Mouse (Mus musculus) frontal cortex, adult 2 months (tissue): ENCODE results near the gene Nup107. TPM values are rescaled to one million over a fixed set of nuclear protein-coding genes. Genes with fewer than 3 reads are reported as not detected.

ENCODE experiments used
- DNase-seq, 2 experiments: peaks; one replicate each; pipeline ENCODE4 v3.0.0; 2022; ENCODE audit warnings: low spot score in 1 of 2; ENCODE audit errors: extremely low spot score in 1 of 2
- polyA plus RNA-seq: library from polyadenylated mRNA; depleted of rRNA; stranded (reverse); fragments of >200 nt; gene quantifications from 2 replicates; pipeline ENCODE4 v1.2.3, GENCODE M21; 2012; rRNA removed

Nup107 gene
- 16.0 and 17.8 TPM in 2 replicates for polyA plus RNA-seq

DNA sequence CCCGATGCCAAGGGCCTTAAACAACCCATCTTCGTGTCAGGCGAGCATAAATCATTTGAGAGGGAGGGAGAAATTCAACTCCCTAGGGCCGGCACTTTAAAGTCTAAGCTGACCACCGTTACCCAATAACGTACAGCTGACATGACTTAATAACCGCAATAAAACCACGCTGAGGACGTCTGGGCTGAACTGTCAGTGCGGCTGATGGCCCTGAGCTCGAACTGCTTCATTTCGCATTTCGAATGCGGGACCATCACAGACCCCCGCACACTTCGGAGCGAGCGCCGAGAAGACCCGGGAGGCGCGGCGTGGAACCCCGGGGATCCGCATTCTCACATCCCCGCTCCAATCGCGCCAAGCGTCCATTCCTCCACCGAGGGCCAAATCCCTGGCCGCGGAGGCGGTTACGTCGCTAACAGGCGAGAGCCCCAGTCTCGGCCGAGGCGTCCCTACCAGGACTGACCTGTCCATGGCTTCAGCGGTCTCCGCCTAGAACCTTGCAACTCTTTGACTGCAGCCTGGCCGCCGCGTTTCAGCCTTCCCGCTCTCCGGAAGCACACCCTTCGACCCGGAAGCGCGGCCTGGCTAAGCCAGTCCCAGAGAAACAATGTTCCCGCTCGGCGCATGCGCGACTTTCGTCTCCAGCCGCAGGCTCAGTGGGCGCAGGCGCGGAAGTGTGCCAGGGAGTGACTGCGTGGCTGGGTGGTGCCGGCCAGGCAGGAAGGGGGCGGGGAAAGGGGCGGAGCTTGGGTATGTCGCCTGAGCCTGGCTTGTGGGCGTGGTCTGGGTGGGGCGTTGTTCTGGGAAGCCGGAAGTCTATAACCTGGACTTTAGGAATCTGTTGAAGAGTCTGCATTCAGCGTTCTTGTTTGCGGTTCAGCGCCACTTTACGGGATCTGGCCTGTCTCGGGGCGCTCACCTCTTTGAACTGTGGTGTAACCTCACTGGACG, at the start of gene Nup107:
Gene Nup107 (minus strand): TSS at position 565 of the 951 bp plus-strand sequence.
- peak; percentile 99 to 100 for DNase-seq

DNA sequence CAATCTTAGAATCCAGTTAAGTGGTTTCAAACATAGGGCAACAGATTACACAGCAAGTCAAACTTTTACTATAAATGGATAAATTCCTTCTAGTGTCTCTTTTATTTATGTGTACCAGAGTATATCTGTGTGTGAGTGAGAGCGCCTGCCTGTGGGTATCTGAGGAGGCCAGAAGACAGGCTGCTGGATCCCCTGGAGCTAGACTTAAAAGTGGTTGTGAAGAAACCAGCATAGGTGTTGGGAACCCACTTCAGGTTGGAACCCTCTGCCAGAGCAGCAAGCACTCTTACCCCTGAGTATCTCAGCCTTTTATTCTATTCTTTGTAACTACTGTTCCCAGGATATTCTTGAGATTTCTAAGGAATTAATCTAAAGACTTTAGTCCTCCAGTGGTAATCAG, 49.3 kb upstream of the Nup107 start:
- DNase-seq, result no peak

DNA sequence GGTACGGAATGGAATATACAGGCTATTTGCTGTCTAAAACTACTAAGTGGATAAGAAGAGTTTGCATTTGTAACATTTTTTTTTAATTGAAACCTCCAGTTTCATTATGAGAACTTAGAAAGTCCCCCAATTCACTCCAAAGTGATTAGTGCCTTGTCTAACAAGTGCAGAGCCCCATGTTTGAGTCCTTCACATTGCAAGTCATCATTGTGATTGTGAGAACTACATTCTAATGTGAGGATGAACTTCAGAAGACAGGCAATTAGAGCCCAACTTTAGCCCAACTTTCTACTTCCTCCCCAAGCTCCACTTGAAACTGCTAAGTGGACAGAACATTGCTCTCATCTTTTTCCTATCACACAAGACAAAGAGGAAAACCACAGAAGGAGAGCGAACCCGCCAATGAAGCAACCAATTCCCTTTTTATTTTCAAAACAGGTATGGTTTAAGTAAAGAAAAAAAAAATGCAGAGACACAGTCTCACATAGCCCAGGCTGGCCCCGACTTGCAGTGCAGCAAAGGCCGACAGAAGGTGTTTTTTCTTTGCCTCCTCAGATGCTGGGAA, 48.0 kb upstream of the Nup107 start:
- no peak for DNase-seq

DNA sequence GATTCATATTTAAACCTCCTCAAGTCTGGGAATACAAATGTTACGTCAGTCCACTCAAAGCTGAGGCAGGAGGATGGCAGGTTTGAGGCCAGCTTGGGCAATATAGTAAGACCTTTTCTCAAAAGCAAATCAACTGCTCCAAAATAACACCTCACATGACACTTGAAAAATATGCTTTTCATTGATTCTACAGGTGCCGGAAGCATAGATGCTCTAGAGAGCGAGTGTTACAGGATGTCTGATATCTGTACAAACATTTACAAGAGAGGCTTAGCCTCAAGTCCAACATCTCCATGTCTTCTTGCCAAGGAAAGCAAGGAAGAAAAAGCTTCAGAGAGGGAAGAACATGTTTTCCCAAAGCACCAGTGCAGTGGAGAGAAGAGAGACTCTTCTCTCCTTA, 47.2 kb upstream of the Nup107 start:
- no peak for DNase-seq

DNA sequence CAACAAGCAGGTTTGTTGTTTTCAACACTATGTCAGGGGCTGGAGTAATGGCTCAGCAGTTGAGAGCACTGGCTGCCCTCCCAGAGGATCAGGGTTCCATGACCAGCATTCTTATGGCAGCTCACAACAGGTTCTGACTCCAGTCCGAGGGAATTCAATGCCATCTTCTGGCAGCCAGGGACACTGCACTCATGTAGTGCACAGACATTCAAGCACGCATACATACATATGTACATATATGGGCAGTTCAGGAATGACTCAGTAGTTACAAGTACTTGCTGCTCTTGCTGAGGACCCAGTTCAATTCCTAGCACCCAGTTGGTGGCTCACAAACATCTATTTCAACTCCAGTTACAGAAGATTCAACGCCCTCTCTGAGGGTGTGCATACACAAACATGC, 46.4 kb upstream of the Nup107 start:
- DNase-seq, result no peak

DNA sequence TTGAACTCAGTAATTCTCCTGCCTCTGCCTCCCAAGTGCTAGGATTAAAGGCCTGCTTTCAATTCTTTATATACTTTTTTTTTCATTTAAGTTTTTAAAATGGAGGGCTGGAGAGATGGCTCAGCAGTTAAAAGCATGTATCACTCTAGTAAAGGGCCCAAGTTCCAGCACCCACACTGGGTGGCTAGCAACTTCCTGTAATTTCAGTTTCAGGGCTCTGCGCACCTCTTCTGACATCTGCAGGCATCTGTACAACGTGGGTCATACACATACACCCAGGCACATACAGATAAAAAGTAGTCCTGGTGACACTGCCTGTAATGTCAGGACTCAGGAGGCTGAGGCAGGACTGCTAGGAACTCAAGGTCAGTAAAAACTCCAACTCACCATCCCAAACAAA, 43.8 kb upstream of the Nup107 start:
- DNase-seq, result no peak

DNA sequence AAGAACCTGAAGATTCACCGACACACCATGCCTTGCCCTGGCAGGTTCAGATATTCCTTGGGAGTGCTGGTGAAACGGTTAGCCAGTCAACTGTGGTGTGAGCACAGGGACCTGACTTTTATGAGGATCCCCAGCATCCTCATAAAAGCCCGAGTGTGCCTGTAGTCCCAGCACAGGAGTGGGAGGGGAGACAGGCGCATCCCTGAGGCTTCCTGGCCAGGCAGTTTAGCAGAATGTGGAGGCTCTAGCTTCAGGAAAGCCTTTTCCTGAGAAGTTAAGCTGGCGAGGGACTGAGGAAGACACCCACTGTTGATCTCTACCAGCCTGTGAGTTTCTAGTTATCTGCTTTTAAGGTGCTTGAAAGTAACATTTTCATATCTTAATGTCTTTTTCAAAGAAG, 42.9 kb upstream of the Nup107 start:
- DNase-seq, result no peak

DNA sequence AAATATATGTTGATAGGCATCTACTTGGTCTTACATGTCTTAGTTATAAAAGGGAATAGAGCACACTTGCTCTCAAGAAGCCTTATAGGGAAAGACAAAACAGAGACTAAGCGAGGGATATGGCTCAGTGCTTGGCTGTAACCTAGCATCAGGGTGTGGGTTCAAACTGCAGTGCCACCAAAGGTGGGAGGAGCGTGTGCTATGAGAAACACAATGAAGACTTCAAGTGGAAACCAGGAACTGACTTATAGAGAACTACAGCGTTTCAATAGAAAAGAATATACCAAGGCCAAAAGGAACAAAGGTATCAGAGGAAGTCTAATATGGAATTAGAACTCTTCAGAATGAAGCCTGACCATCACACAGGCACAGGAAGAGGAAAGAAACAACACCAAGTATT, 38.3 kb upstream of the Nup107 start:
- DNase-seq, result no peak

DNA sequence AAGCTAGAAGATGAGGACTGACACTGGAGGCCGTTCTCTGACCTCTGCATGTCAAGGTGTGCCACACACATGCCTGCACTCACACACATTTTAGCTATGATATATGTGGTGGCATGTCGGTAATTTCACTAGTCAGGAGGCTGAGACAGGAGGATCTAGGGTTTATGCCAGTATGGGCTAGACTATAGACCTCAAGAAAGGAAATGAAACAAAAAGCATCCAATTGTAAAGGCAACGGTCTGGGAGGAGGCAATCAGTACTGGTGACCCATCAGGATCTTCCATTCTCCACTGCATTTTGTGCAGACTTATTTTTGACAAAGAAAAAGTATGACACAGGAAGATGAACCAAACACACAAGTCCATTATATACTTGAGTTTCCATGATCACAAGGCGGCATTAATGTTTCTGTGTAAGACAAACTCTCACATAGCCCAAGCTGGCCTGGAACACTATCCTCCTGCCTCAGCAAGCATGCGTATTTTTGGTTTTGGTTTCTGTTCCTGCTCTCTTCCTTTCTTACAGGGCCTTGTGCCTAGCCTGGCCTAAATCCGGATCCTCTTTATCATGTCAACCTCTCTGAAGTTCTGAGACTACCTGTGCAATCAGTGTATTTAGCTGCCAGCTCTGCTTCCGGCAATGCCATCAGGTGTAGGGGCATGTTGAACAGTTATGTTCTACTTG, 37.1 kb upstream of the Nup107 start:
- DNase-seq, result no peak

DNA sequence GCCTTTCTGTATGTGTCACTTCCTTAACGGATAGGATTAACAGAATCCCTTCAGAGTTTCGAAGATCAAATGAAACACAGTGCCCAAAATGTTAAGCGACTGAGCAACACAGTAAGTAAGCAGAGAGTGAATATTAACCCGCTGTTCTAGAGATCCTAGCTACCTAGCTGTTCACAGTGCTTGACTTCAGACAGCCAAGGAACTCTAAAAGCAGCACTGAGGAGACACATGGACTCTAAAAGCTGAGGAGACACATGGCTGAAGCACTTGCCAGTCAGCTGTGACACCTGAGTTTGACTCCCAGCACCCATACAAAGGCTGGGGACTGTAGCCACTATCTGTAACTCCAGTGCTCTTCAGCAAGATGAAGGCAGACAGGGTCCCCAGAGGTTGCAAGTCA, 36.5 kb upstream of the Nup107 start:
- DNase-seq, result no peak

DNA sequence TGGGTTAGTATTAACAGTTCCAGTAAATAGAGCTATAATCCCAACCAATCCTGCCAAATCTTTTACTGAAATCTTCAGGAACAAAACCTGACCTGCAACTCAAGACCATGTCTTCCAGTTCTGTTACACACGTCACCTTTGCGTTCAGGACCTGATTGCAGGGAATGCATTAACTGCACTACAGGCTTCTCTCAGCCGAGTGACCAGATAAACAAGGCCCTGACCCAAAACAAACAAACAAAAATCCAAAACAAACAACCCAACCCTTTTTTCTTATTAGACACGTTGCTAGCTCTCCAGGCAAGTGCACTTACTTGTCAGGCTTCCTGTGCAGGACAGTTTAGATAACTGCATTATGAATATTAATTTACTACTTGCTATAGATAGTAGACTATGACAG, 36.0 kb upstream of the Nup107 start:
- no peak for DNase-seq

DNA sequence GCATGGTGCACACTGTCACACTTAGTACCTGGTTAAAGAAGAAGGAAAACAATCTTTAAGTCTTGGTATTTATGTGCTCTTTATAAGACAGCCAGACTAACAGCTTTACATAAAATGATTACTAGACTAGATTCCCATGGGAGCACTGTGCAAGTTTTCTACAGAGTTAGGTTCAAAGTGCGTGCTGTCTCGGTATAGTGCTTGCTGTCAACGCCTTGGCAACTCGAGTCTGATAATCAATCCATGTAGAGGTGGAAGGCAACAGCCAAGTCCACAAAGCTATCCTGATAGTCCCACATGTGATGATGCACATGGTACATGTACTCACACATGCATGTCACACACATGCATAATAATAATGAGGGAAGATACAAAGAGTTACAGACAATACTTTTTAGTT, 32.1 kb upstream of the Nup107 start:
- DNase-seq, result no peak

DNA sequence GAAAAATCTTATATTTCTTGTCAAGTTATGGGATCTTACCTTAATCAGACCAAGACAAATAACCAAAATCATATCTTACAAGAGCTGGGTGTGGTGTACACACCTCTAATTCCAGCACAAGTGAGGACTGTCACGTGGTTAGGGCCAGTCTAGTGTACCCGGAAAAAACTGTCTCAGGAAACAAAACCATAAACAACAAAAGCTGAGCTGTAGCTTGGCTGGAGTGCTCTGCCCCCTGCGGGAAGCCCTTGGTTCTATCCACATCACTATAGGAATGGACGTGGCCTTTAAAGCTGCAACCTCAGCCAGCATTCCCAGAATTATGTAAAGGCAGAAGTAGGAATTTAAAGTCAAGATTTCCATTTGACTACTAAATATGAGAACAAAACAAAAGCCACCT, 31.6 kb upstream of the Nup107 start:
- DNase-seq, result no peak

DNA sequence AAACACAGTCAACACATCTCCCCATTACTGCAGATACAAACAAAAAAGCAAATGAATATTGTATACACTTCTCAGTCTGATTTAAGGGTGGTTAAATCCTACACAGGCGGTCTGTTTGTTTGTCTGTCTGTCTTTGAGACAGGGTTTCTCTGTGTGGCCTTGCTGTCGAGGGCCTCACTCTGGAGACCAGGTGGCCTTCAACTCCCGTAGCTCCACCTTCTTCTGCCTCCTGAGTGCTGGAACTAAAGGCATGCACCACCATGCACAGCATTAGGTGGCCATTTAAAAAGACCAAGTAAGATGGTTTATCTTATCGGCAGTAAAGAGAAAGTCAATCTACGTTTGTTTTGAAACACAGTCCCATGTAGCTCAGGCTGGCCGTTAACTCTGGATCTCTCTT, 30.8 kb upstream of the Nup107 start:
- DNase-seq, result no peak

DNA sequence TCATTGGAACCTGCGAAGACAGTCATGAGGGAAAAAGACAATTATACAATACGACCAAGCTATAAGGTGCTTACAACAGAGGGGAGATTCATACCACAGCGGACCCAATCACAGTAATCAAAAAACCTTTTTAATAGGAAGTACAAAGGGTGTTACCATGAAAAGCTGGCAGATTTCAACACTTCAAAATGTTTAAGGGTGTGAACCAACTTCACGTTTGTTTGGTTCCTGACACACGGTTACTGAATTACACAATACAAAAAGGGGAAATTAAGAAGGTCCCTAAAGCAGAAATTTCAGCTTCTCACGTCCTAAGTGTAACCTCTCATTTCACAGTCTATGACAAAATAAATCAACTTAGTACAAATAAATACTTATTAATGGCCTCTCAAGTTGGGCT, 26.1 kb upstream of the Nup107 start:
- DNase-seq, result no peak

DNA sequence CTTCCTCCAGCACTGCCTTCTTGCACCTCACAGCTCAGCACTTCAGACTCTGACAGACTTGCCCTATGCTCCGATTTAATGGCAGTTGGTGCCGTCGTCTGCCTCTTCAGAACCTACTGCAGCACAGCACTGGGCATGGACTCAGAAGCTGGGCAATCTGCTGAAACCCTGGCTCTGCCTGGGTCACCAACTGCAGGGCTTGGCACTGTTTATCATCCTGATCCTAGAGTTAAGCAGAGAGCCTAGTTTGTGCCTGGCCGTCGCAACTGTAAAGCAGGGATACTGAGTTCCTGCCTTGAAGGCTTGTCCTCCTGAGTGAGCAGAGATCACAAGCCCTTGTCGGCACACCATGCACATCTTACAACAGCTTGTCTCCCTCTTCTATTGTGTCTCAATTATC, 24.2 kb upstream of the Nup107 start:
- DNase-seq, result no peak

DNA sequence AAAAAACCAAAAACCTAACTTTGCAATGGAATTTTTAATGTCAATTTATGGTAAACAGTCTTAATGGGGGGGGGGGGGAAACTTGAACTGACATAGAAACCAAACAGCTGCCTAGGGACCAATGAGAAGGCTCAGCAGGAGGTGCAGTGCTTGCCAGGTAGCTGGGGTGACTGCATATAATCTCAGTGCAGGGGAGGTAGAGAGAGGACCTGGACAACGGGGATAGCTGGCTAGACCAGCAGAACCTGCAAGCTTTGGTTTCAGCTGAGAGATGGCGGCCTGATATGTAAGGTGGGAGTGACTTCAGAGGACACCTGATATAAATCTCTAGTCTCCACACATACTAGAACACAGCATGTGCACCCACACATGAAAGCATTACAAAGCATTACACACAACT, 20.0 kb upstream of the Nup107 start:
- no peak for DNase-seq

DNA sequence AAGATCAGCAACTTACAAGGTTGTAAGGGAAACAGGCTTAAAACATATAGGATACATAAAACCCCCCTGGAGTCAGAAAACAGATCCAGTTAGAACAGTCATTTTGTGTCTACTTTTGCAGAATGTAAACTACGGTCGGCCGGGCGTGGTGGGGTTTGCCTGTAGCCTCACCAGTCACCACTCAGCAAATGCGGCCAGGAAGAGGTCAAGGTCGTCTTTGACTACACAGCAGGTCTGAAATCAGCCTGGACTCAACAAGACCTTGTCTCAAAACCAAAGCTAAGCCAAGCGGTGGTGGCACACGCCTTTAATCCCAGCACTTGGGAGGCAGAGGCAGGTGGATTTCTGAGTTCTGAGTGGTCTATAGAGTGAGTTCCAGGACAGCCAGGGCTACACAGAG, 19.1 kb upstream of the Nup107 start:
- DNase-seq, result no peak

DNA sequence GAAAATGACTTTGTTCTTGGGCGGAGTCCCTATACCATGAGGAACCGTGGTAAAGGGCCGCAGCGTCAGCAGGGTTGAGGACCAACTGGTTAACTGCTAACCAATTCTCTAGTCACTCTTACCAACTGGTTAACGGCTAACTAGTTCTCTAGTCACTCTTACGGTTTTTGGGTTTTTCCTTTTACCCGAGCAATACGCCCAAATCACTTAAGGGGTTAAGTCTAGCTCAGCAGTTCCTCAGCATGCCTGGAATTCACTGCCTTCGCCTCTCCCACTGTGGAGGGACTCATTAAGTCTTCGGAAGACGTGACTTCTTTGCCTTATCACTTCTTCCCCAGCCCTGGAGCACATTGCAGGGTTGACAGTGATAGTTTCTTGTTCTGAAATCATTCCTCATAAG, 18.0 kb upstream of the Nup107 start:
- no peak for DNase-seq

DNA sequence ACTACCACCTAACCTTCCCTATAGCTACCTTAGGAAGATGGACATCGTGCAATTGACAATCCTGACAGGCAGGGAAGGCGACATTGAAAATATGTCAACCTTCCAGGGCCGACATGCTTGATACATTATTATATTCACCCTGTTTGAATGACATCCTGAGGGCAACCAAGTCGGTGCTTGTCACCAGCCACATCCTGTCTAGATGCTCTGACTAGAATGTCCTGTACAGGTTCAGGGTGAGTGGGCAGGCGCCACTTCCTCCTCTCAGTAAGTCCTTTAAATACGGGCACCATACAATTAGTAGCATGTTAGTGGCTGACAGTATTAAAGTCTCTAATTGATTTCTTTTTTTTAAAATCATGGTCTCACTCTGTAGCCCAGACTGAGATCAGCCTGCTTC, 15.6 kb upstream of the Nup107 start:
- no peak for DNase-seq

DNA sequence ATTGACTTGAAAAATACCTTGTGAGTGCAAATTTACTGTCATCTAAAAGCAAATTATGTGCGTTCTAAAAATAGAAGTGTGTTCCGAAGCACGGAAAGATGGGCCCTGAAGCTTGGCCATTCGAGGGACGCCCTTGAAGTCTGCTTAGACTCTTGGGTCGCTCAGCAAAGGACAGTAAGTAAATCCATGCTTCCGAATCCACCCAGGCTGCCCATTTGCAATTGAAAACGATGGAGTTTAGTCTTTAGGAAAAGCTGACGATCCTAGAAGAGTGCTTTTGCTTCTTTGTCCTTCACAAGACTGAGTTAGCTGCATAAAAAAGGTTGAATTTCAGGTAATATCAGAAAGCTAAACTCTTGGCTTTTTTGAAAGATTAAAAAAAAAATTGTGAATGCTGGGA, 13.4 kb upstream of the Nup107 start:
- no peak for DNase-seq
